Mouse (Mus musculus) brain, embryonic 14.5 days (tissue): ENCODE data around the gene Lgmn. TPM values are rescaled to one million over a fixed set of nuclear protein-coding genes. Genes with fewer than 3 reads are reported as not detected.

Experiments
- DNase-seq: peaks from one replicate; pipeline ENCODE4 v3.0.0-alpha.2; 2011; ENCODE audit warnings: low read depth
- CTCF ChIP-seq: fragments of 200-500 bp; IDR thresholded peaks from 2 replicates; pipeline ENCODE4 v1.5.1; 2012; ENCODE audit warnings: inconsistent platforms, mild to moderate bottlenecking, moderate library complexity, borderline replicate concordance; ENCODE audit not compliant: insufficient read depth, insufficient read length; ENCODE audit errors: extremely low read depth
- POLR2A ChIP-seq: fragments of 200-500 bp; IDR thresholded peaks from 2 replicates; pipeline ENCODE4 v1.6.1; 2012; ENCODE audit warnings: mild to moderate bottlenecking, inconsistent platforms, borderline replicate concordance; ENCODE audit not compliant: poor library complexity, insufficient read depth, insufficient read length, severe bottlenecking; ENCODE audit errors: extremely low read depth
- polyA plus RNA-seq: library from polyadenylated mRNA; depleted of rRNA; stranded (reverse); fragments of >200 nt; gene quantifications from 2 replicates; pipeline ENCODE4 v1.2.3, GENCODE M21; 2012

The Lgmn gene
- polyA plus RNA-seq, 1 experiment, result 61.8 TPM

GRCm38 (mm10) chr12:102451126-102451851 lies 11.7 kb upstream of the Lgmn start:
- no peak for DNase-seq
- no peak for TF ChIP-seq POLR2A
- TF ChIP-seq CTCF, result no peak

DNA sequence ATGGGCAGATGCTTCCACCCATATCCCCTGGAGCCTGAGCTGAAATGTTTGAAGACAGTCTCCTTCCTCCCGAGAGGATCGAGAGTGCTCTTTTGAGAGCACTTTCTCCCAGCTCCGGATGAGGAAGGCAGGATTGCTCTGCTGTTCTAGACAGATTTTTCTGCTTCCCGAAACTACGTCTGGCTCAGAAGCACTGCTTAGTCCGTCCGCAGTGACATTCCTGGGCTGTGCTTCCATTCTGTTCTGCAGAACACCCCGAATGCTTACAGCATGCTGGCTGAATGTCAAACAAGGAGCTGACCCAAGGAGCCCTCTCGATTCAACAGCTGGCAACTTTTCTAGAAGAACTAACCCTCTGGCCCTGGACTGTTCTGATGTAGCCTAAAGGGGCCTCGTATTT lies 10.8 kb upstream of the Lgmn start:
- DNase-seq, result no peak
- TF ChIP-seq POLR2A, result no peak
- no peak for TF ChIP-seq CTCF

GRCm38 (mm10) chr12:102445436-102445835 lies 5.8 kb upstream of the Lgmn start:
- TF ChIP-seq POLR2A, result no peak
- TF ChIP-seq CTCF, result no peak
- no peak for DNase-seq

GRCm38 (mm10) chr12:102443676-102444075 lies 4.1 kb upstream of the Lgmn start:
- no peak for TF ChIP-seq CTCF
- TF ChIP-seq POLR2A, result no peak
- DNase-seq, result no peak

DNA sequence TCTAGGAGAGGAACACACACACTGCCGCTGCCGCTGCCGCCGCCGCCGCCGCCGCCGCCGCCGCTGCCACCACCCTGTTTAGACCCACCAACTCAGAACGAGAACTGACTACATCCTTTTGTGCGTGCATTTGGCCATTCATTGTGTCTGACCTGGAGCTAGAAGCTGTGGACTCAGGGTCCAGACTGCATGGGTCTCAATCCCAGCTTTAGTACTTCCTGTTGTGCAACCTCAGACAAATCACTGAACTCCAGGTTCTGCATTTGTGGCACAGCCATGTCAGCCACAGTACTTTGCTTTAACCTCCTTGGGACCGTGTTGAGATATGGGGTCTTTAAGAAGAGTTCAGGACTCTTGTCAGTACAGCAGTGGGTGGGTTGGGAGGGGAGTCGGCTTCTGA lies 3.0 kb upstream of the Lgmn start:
- TF ChIP-seq CTCF (no peak), POLR2A (no peak)
- no peak for DNase-seq

- DNase-seq, result no peak
- TF ChIP-seq POLR2A (no peak), CTCF (no peak)
Measured at GRCm38 (mm10) chr12:102441141-102441540, 1.5 kb upstream of the Lgmn start.

DNA sequence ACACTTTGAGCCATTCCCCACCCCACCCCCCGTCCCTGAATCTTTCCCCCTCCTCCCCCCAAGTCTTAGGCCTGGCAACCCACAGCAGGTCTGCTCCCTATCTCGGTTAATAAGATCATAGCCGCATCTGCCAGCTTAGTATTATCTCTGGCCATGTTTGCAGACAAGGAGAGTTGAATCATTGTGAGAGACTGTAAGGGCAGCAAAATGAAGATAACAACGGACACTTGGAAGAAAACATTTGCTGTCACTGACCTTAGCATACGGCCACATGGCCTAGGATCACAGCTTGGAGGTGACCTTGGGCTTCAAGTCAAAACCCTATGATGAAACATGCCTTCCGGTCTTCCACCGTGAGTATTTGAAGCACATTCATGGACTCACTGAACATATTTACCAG lies 938 bp upstream of the Lgmn start:
- DNase-seq, result no peak
- TF ChIP-seq CTCF, result no peak
- TF ChIP-seq POLR2A, result no peak

GRCm38 (mm10) chr12:102438983-102439631 lies 506 bp downstream of the Lgmn start:
- TF ChIP-seq POLR2A, result no peak
- TF ChIP-seq CTCF, result no peak
- no peak for DNase-seq

GRCm38 (mm10) chr12:102437952-102438351 lies 1.7 kb downstream of the Lgmn start:
- no peak for TF ChIP-seq POLR2A
- TF ChIP-seq CTCF, result no peak
- no peak for DNase-seq

GRCm38 (mm10) chr12:102436939-102437526 lies 2.6 kb downstream of the Lgmn start:
- no peak for DNase-seq
- no peak for TF ChIP-seq POLR2A
- TF ChIP-seq CTCF, result no peak

DNA sequence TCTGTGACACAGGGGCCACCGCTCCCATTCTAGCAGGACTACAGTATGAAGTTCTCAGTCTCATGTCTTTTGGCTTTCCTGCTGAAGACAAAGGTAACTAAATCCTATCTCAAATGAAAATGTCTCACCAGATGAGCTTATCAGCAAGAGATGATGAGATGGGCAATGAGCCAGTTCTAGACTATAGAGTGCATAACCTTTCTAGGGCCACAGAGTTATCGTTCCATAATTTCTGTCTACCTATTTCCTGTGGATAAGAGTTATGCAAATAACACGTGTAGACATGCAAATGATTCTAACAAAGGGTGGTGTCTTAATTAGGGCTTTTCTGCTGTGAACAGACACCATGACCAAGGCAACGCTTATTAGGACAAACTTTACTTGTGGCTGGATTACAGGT lies 5.5 kb downstream of the Lgmn start:
- no peak for DNase-seq
- TF ChIP-seq POLR2A, result no peak
- TF ChIP-seq CTCF, result no peak
